Mouse (Mus musculus) embryonic fibroblast, embryonic 13.5 days (primary cell): ENCODE measurements at regions not wholly inside any gene's neighbourhood (a gene's known extent, or its start where the extent isn't known, plus 50 kb on each side); places are given as distances from the start of the nearest gene placed in this dataset.

Experiments used
- CTCF ChIP-seq: IDR thresholded peaks from 2 replicates; pipeline ENCODE4 v1.5.1; 2011; ENCODE audit warnings: mild to moderate bottlenecking, control low read depth, low read length, moderate library complexity, borderline replicate concordance; ENCODE audit not compliant: insufficient read depth
- POLR2A ChIP-seq: IDR thresholded peaks from 2 replicates; pipeline ENCODE4 v1.6.1; 2011; ENCODE audit warnings: low read depth, mild to moderate bottlenecking, control low read depth, low read length, moderate library complexity

DNA sequence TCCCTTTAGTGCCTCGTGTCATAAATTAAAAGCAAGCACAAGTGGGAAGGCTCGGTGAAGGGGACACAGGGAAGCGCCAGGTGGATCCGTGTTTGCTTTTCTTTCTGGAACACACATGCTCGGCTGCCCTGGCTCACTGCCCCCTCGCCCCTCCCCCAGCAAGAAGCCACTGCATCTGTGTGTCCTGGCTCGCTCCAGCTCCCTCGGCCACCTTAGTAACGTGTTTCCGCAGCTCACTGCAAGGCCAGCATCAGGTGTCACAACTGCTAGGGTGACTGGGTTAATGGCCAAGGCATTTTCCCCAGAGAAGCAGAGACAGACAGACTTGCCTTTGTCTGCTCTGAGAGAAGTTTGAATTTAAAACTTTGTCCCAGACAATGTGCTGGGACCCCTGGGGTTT, 855.7 kb upstream of the Car8 start:
- TF ChIP-seq CTCF, result no peak
- no peak for TF ChIP-seq POLR2A
